Comparison of ENCODE assay signal across 24 mouse cellular contexts in genomic region chr16:34382992-34383391, GRCm38 (mm10).
DNase-seq lines count a peak whose midpoint lies in the region; ATAC-seq lines count a peak whose summit lies in the region.
"Had no signal": no experiment of that assay in that cellular context is flagged by ENCODE, and none has a peak within 500 bp of the region (broad histone marks: within the 10 kb centered on the region; RNA-seq: fewer than 3 reads in every experiment).

No protein-coding gene starts in this region.

- H3K27ac ChIP-seq in forebrain, embryonic 12.5 days: no peak overlapping the region
- no peak overlapping the region for H3K27ac ChIP-seq in forebrain, embryonic 15.5 days (replicated peaks)
- 0 out of 2 replicates have a peak overlapping the region, but pooled peaks have one; percentile 28 for H3K27ac ChIP-seq in neural tube, embryonic 11.5 days (ENCODE audit: low read depth, low read length)
- H3K27ac ChIP-seq in midbrain, embryonic 14.5 days (replicated peaks; ENCODE audit: low read depth, low read length): peak overlapping the region; percentile 37; the same call in 1 of the 2 replicates
- H3K27ac ChIP-seq: limb, embryonic 15.5 days had no signal

- H3K27me3 ChIP-seq in forebrain, embryonic 12.5 days: no peaks in the 10 kb centered on the region
- no peaks in the 10 kb centered on the region for H3K27me3 ChIP-seq in forebrain, embryonic 15.5 days
- H3K27me3 ChIP-seq in neural tube, embryonic 11.5 days (ENCODE audit: control insufficient read depth, insufficient read depth, low read length): no peaks in the 10 kb centered on the region
- H3K27me3 ChIP-seq in midbrain, embryonic 14.5 days (ENCODE audit: control insufficient read depth, insufficient read depth, low read length): no peaks in the 10 kb centered on the region
- H3K27me3 ChIP-seq: limb, embryonic 15.5 days had no signal

- 72% methylated on average over 4 of the region's 4 CpGs for WGBS in forebrain, embryonic 12.5 days
- WGBS in forebrain, embryonic 15.5 days: 74% methylated on average over 4 of the region's 4 CpGs
- WGBS in neural tube, embryonic 11.5 days: 86% methylated on average over 4 of the region's 4 CpGs
- 63% methylated on average over 4 of the region's 4 CpGs for WGBS in midbrain, embryonic 14.5 days

- H3K9me3 ChIP-seq in forebrain, embryonic 12.5 days: no peaks in the 10 kb centered on the region
- no peaks in the 10 kb centered on the region for H3K9me3 ChIP-seq in forebrain, embryonic 15.5 days
- H3K9me3 ChIP-seq in neural tube, embryonic 11.5 days (ENCODE audit: control insufficient read depth, low read length): no peaks in the 10 kb centered on the region
- no peaks in the 10 kb centered on the region for H3K9me3 ChIP-seq in midbrain, embryonic 14.5 days (ENCODE audit: control insufficient read depth, low read length)
- H3K9me3 ChIP-seq: limb, embryonic 15.5 days had no signal

- DNase-seq in neural tube, embryonic 11.5 days (ENCODE audit: low spot score): peak; percentile 24
- no peak for DNase-seq in neural tube, embryonic 10.5 days (ENCODE audit: extremely low spot score, low spot score)
- peak; percentile 26 for DNase-seq in midbrain, embryonic 14.5 days
- DNase-seq in embryo, embryonic 11 days: no peak
- DNase-seq in cerebellum, adult 18-20 months: no peak
- DNase-seq: adrenal gland, postnatal 10 days; cerebellum, adult 11 months; cerebellum, postnatal 25 days; gastrocnemius, postnatal 10 days; heart, adult 18-20 months; heart, postnatal 36 days; kidney, adult 8-10 months; kidney, postnatal 25 days; liver, postnatal 0 days; lung, postnatal 14 days; thymus, postnatal 14 days had no signal

- H3K4me2 ChIP-seq in forebrain, embryonic 12.5 days: no peak overlapping the region
- no peak overlapping the region for H3K4me2 ChIP-seq in forebrain, embryonic 15.5 days (replicated peaks)
- H3K4me2 ChIP-seq in neural tube, embryonic 11.5 days (ENCODE audit: low read depth): no peak overlapping the region
- H3K4me2 ChIP-seq in midbrain, embryonic 14.5 days (ENCODE audit: low read length): no peak overlapping the region
- H3K4me2 ChIP-seq: limb, embryonic 15.5 days had no signal

- H3K9ac ChIP-seq in forebrain, embryonic 12.5 days: no peak overlapping the region
- H3K9ac ChIP-seq in forebrain, embryonic 15.5 days (replicated peaks): no peak overlapping the region
- no peak overlapping the region for H3K9ac ChIP-seq in neural tube, embryonic 11.5 days (ENCODE audit: low read length)
- no peak overlapping the region for H3K9ac ChIP-seq in midbrain, embryonic 14.5 days (replicated peaks; ENCODE audit: low read length)
- H3K9ac ChIP-seq: limb, embryonic 15.5 days; liver, postnatal 0 days had no signal

- peaks cover 14% of the 10 kb centered on the region for H3K36me3 ChIP-seq in forebrain, embryonic 12.5 days (replicated peaks)
- H3K36me3 ChIP-seq in forebrain, embryonic 15.5 days: no peaks in the 10 kb centered on the region
- H3K36me3 ChIP-seq in neural tube, embryonic 11.5 days (ENCODE audit: control insufficient read depth, insufficient read depth, low read length): no peaks in the 10 kb centered on the region
- no peaks in the 10 kb centered on the region for H3K36me3 ChIP-seq in midbrain, embryonic 14.5 days (ENCODE audit: control insufficient read depth, insufficient read depth, low read length)
- H3K36me3 ChIP-seq: limb, embryonic 15.5 days had no signal

- ATAC-seq in forebrain, embryonic 12.5 days (ENCODE audit: low FRiP score): 0 out of 2 replicates have a peak, but pooled peaks have one; percentile 49
- ATAC-seq in forebrain, embryonic 15.5 days (replicated peaks): no peak
- ATAC-seq in neural tube, embryonic 11.5 days (ENCODE audit: insufficient read depth, low FRiP score, low TSS enrichment): no peak
- peak; percentile 27; the same call in 1 of the 2 replicates for ATAC-seq in midbrain, embryonic 14.5 days (ENCODE audit: low FRiP score, low TSS enrichment)
- ATAC-seq: activated CD4-positive, CD25-positive, alpha-beta regulatory T cell, adult 4 months; CD4-positive, CD25-positive, alpha-beta regulatory T cell, adult 4 months; inflammation-experienced regulatory T-cells, adult 6 months; liver, postnatal 0 days had no signal

- no peak overlapping the region for H3K4me3 ChIP-seq in forebrain, embryonic 12.5 days (replicated peaks)
- no peak overlapping the region for H3K4me3 ChIP-seq in forebrain, embryonic 15.5 days
- H3K4me3 ChIP-seq in neural tube, embryonic 11.5 days (ENCODE audit: low read depth, low read length): no peak overlapping the region
- no peak overlapping the region for H3K4me3 ChIP-seq in midbrain, embryonic 14.5 days (replicated peaks; ENCODE audit: low read depth, low read length)
- H3K4me3 ChIP-seq: erythroblast, embryonic 14.5 days; limb, embryonic 15.5 days; myocyte had no signal

- H3K4me1 ChIP-seq in forebrain, embryonic 12.5 days: peaks cover 12% of the 10 kb centered on the region
- H3K4me1 ChIP-seq in forebrain, embryonic 15.5 days: peaks cover 12% of the 10 kb centered on the region
- H3K4me1 ChIP-seq in neural tube, embryonic 11.5 days (ENCODE audit: control insufficient read depth, insufficient read depth, low read length): no peaks in the 10 kb centered on the region
- H3K4me1 ChIP-seq in midbrain, embryonic 14.5 days (ENCODE audit: control insufficient read depth, insufficient read depth, low read length): peaks cover 8% of the 10 kb centered on the region
- H3K4me1 ChIP-seq: limb, embryonic 15.5 days had no signal

Comparison
In these comparisons a context has a peak if more than half of its experiments do, and no peak if none do; other contexts are left out.
1. ATAC-seq: peak in forebrain, embryonic 12.5 days (single experiment) and midbrain, embryonic 14.5 days (single experiment); none in forebrain, embryonic 15.5 days (single experiment) and neural tube, embryonic 11.5 days (single experiment).
2. DNase-seq: peak in neural tube, embryonic 11.5 days (single experiment) and midbrain, embryonic 14.5 days (single experiment); none in neural tube, embryonic 10.5 days (single experiment), embryo, embryonic 11 days (single experiment) and cerebellum, adult 18-20 months (0 of 2).
3. H3K27ac ChIP-seq: peak in neural tube, embryonic 11.5 days (single experiment) and midbrain, embryonic 14.5 days (single experiment); none in forebrain, embryonic 12.5 days (single experiment) and forebrain, embryonic 15.5 days (single experiment).